Mouse (Mus musculus): Measurements from ENCODE around the gene Cyld. TPM values are rescaled to one million over a fixed set of nuclear protein-coding genes. Genes with fewer than 3 reads are reported as not detected.

The Cyld gene
- 100 to 1,000 TPM in 1 of 2 experiments, 10 to 100 TPM in 1; 89.8 to 137 TPM for polyA plus RNA-seq (2017; shearing (Covaris generic))

GRCm38 (mm10) chr8:88696721-88697641 lies at the start of gene Cyld:
Cyld (plus strand) TSS chr8:88697028.

Other genes starting within 250 kb of the Cyld start
- gene Nkd1, start 175.7 kb upstream of the Cyld start, polyA plus RNA-seq (2017; shearing (Covaris generic)), result under 1 TPM in 1 of 2 experiments, not detected in 1; 0.27 TPM
- 100 to 1,000 TPM; 106 to 164 TPM for gene Snx20, start 60.9 kb upstream of the Cyld start, polyA plus RNA-seq (2017; shearing (Covaris generic))
- under 1 TPM; 0.36 to 0.69 TPM for gene Nod2, start 49.7 kb upstream of the Cyld start, polyA plus RNA-seq (2017; shearing (Covaris generic))

All from activated CD4-positive, CD25-positive, alpha-beta regulatory T cell (primary cell).